Mouse (Mus musculus) myocyte (in vitro differentiated cells): ENCODE measurements at regions not wholly inside any gene's neighbourhood (a gene's known extent, or its start where the extent isn't known, plus 50 kb on each side); places are given as distances from the start of the nearest gene placed in this dataset.

Source experiments
- E2F4 ChIP-seq: IDR thresholded peaks from one replicate; pipeline ENCODE4 v1.6.1; 2011; ENCODE audit warnings: mild to moderate bottlenecking, control low read depth, moderate library complexity; ENCODE audit not compliant: insufficient read depth
- MAX ChIP-seq: IDR thresholded peaks from one replicate; pipeline ENCODE4 v1.6.1; 2011; ENCODE audit warnings: low read depth, mild to moderate bottlenecking, control low read depth
- MYOD1 ChIP-seq, 3 experiments: IDR thresholded peaks; one replicate each; pipeline ENCODE4 v1.6.1; 2011; ENCODE audit warnings: control low read depth in 2 of 3, low read depth in 2 of 3, mild to moderate bottlenecking in 2 of 3, moderate library complexity in 1 of 3; ENCODE audit not compliant: insufficient read length in 2 of 3, control insufficient read depth in 1 of 3
- SRF ChIP-seq: IDR thresholded peaks from one replicate; pipeline ENCODE4 v1.6.1; 2011; ENCODE audit warnings: low read depth; ENCODE audit not compliant: control insufficient read depth, insufficient read length

- no peak for TF ChIP-seq E2F4
- TF ChIP-seq MYOD1 (IDR thresholded peaks at IDR 0.05; ENCODE audit: control insufficient read depth in 1 of 3, insufficient read length in 2 of 3, low read depth in 2 of 3) = no peak
- no peak for TF ChIP-seq SRF
- no peak for TF ChIP-seq MAX
Observed at GRCm38 (mm10) chr1:137221087-137222057, 261.1 kb upstream of the Nr5a2 start.
